Mouse (Mus musculus) lung, adult 2 months (tissue): ENCODE measurements around the gene Agap1. TPM values are rescaled to one million over a fixed set of nuclear protein-coding genes. Genes with fewer than 3 reads are reported as not detected.

ENCODE experiments used
- DNase-seq: peaks from one replicate; pipeline ENCODE4 v3.0.0; 2022
- H3K4me1 ChIP-seq: fragments of 200-500 bp; 2 replicates; pipeline ENCODE4 v1.6.1; 2011; ENCODE audit warnings: low read length; ENCODE audit not compliant: control insufficient read depth, insufficient read depth
- H3K4me3 ChIP-seq: fragments of 200-500 bp; replicated peaks from 2 replicates; pipeline ENCODE3; 2011; ENCODE audit warnings: low read depth, mild to moderate bottlenecking, control low read depth, low read length; ENCODE audit errors: extremely low read depth
- CTCF ChIP-seq: fragments of 200-500 bp; IDR thresholded peaks from 2 replicates; pipeline ENCODE4 v1.5.1; 2011; ENCODE audit warnings: mild to moderate bottlenecking, low read length, control low read depth; ENCODE audit not compliant: insufficient read depth
- POLR2A ChIP-seq: fragments of 200-500 bp; IDR thresholded peaks from 2 replicates; pipeline ENCODE4 v1.6.1; 2011; ENCODE audit warnings: low read depth, mild to moderate bottlenecking, control low read depth, low read length, borderline replicate concordance; ENCODE audit errors: extremely low read depth
- WGBS: fragments of 180-500 bp; shearing (Covaris S2); methylation state at CpG from one replicate; pipeline ENCODE4 v1.1.7; 2018; 5-methylcytosine and 5-hydroxymethylcytosine counted together
- polyA plus RNA-seq: library from polyadenylated mRNA; depleted of rRNA; stranded (reverse); fragments of >200 nt; gene quantifications from 2 replicates; pipeline ENCODE4 v1.2.3, GENCODE M21; 2012

The Agap1 gene
- polyA plus RNA-seq, 1 experiment = 28.0 TPM

DNA sequence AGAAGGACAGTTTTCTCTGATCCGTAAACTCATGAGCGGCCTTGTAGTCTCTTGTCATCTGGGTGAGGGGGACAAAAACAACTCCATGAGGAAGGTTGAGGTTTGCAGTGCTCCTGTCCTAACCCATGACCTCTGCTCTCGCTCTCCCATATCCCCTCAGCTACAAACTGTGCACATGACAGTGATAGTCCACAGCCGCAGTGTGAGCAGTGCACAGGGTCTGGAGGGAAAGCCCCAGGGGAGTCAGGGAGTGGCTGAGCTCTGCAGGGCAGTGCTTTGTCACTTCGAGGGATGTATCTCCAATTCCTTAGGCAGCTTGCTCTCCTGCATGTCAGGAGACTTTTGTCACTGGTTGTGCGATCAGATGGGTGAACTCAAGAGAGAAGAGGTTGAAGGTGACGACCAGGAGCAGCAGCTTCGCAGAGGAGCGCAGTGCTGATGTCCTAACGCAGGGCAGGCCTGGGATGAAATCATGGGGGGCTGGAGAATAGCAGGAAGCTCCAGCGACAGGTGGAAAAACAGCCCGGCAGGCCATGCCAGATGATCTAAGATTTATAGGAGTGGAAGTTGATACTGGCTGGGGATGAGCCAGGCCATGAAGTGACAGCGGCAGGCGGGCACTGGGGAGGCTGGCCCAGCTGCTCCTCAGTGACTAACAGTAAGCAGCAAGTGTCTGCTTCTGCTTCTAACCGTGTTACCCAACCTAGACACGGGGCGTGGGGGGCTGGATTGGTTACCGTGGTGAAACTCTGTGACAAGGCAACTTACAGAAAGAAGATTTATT is 83.7 kb downstream of the Agap1 start:
- TF ChIP-seq POLR2A (no peak), CTCF (no peak)
- WGBS = 64% methylated on average over 18 of the region's 18 CpGs
- Histone ChIP-seq H3K4me1 (peaks cover 21% of the 10 kb centered on the region), H3K4me3 (no peak overlapping the region)
- DNase-seq = no peak

GRCm38 (mm10) chr1:89539127-89539526 is 84.5 kb downstream of the Agap1 start:
- DNase-seq = no peak
- WGBS = 75% methylated on average over 13 of the region's 13 CpGs
- Histone ChIP-seq H3K4me3 (no peak overlapping the region), H3K4me1 (peaks cover 20% of the 10 kb centered on the region)
- no peak for TF ChIP-seq POLR2A
- no peak for TF ChIP-seq CTCF

GRCm38 (mm10) chr1:89541151-89541550 is 86.5 kb downstream of the Agap1 start:
- DNase-seq = no peak
- TF ChIP-seq CTCF (no peak), POLR2A (no peak)
- Histone ChIP-seq H3K4me3 (no peak overlapping the region), H3K4me1 (peaks cover 6% of the 10 kb centered on the region)
- WGBS = 86% methylated on average over 13 of the region's 13 CpGs

DNA sequence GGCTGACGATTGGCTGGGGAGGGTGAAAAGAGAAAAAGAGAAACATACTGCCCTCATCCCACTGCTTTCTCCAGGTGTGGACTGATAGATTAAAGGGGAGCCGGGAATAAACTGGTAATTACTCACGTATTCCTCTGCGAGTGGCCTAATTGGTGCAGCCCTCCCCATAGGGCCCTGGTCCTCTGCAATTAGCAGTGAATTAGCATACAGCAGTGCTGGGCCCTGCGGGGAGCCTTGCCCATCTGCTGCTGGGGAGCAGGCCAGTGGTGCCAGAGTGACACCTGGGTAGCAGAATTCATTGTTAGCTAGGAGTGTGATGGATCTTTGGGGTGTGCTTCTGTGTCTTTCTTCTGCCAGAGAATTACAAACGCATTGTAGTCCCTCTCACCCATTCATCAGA is 87.9 kb downstream of the Agap1 start:
- TF ChIP-seq POLR2A (no peak), CTCF (no peak)
- DNase-seq = no peak
- WGBS = 72% methylated on average over 6 of the region's 6 CpGs

DNA sequence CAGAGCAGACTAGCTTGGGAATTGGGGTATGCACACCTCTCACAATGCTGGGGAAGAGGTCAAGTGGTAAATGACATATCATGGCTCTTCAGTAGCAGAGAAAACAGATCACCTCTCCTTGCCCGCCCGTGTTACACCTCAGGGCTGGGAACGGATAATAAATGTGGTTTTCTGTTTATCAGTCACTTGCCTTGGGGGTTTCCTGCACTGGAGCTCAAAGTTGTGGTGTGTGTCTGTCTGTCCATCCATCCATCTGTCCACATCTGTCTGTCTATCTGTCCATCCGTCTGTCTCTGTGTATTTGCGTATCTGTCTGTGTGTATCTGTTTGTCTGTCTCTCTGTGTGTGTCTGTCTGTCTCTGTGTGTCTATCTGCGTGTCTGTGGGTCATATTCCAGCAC is 88.7 kb downstream of the Agap1 start:
- no peak for DNase-seq
- TF ChIP-seq POLR2A (no peak), CTCF (no peak)
- WGBS = 77% methylated on average over 6 of the region's 6 CpGs
- H3K4me3 ChIP-seq = no peak overlapping the region
- peaks cover 11% of the 10 kb centered on the region for H3K4me1 ChIP-seq

More for the DNA sequence above, 87.9 kb downstream of the Agap1 start:
- Histone ChIP-seq H3K4me3 (no peak overlapping the region), H3K4me1 (peaks cover 5% of the 10 kb centered on the region; the same call in 1 of the 2 replicates)

DNA sequence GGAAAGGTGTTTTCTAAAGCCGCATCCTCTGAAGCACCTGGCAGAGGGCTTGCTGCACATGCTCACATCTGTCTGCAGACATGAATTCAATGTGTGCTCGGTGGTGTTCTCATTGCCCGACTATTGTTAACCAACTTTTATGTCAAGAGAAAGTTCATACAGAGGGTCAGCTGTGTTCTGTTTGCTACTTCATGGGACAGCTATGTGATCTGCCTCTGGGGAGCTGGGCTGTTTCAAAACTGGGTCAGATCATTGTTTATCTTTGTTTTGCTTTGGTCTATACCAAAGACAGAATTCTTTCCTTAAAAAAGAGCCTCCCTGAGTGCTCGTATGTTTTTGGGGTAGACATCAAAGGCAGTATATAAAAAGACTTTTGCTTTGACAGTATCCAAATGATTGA is 89.5 kb downstream of the Agap1 start:
- Histone ChIP-seq H3K4me3 (no peak overlapping the region), H3K4me1 (peaks cover 15% of the 10 kb centered on the region)
- TF ChIP-seq POLR2A = no peak
- no peak for TF ChIP-seq CTCF
- WGBS = 74% methylated on average over 4 of the region's 4 CpGs
- no peak for DNase-seq

DNA sequence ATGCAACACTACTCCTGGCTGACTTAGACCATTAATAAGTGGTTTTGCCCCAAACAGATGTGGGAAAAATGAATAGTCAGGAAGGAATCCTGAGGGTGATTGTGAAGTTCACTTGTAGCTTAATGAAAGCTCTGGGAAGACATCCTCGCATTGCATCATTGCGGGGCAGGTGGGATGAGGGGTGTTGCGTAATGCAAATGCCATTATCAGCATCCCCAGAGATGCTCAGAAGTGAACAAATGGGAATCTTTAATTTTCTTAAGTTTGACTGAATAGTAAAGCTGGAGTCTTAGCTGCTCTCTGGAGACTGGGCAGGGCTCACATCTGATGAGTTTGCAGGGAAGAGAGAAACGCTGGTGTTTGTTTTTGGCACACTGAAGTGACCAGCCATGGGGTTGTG is 90.5 kb downstream of the Agap1 start:
- no peak for DNase-seq

DNA sequence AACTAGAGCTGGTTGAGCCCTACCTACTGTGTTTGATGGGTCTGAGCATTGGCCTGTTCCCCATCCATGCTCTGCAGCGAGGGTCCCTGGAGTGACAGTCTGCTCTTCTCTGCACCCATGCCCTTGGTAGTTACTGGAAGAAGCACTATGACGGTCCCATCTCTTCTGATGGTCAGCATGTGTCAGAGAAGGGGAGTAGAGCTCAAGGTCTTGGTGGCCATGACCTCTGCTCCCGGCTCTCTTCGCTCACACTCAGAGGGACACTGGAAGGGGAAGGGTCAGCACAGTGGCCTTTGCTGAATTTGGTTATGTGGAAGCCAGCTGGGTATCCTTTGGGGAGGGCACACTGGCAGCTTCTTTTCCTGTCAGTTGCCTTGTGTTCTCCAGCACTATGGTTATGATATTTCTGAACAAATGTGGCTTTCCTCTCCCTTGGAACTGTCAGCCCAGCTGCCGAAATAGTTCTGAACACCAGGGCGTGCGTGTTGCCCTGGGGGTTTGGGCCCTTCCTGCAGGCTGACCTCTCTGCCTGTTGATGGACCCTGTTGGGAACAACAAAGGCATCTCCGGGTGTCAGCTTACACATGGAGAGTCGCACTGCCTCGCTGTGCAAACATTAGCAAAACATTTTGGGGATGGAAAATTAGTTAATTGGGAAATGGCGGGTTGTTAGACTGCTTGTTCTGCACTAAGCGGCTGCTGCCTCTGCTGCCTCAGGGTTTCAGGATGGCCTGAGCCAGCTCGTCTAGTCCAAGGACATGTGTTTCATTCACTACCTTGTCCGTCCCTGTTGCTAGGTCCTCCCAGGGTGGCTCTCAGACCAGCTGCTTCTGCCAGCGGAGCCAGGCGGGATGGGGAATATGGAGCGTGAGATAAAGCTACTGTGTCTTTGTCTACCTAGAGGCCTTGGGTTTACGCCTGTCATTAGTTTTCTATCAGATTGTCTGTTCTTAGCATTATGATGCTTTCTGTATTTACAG is 93.2 kb downstream of the Agap1 start:
- no peak for TF ChIP-seq POLR2A
- no peak for TF ChIP-seq CTCF
- Histone ChIP-seq H3K4me1 (peaks cover 22% of the 10 kb centered on the region), H3K4me3 (no peak overlapping the region)
- 75% methylated on average over 18 of the region's 18 CpGs for WGBS
- no peak for DNase-seq

More for the DNA sequence above, 90.5 kb downstream of the Agap1 start:
- 73% methylated on average over 4 of the region's 4 CpGs for WGBS
- H3K4me3 ChIP-seq = no peak overlapping the region
- peaks cover 21% of the 10 kb centered on the region for H3K4me1 ChIP-seq
- no peak for TF ChIP-seq POLR2A
- no peak for TF ChIP-seq CTCF

- Histone ChIP-seq H3K4me3 (no peak overlapping the region), H3K4me1 (peaks cover 24% of the 10 kb centered on the region)
- TF ChIP-seq CTCF (no peak), POLR2A (no peak)
- WGBS = 65% methylated on average over 25 of the region's 25 CpGs
- DNase-seq = no peak
Measured at GRCm38 (mm10) chr1:89550061-89550869, 95.7 kb downstream of the Agap1 start.
